Mouse (Mus musculus) olfactory bulb, adult 2 months (tissue): ENCODE results near the gene 1600014C23Rik.

Source experiments
- CTCF ChIP-seq: fragments of 200-500 bp; IDR thresholded peaks from 2 replicates; pipeline ENCODE4 v1.5.1; 2012; ENCODE audit warnings: low read depth, mild to moderate bottlenecking, low read length, moderate library complexity; ENCODE audit not compliant: insufficient read depth
- POLR2A ChIP-seq: fragments of 200-500 bp; IDR thresholded peaks from 2 replicates; pipeline ENCODE4 v1.6.1; 2012; ENCODE audit warnings: mild to moderate bottlenecking, low read depth, low read length, moderate library complexity; ENCODE audit not compliant: insufficient read depth

DNA sequence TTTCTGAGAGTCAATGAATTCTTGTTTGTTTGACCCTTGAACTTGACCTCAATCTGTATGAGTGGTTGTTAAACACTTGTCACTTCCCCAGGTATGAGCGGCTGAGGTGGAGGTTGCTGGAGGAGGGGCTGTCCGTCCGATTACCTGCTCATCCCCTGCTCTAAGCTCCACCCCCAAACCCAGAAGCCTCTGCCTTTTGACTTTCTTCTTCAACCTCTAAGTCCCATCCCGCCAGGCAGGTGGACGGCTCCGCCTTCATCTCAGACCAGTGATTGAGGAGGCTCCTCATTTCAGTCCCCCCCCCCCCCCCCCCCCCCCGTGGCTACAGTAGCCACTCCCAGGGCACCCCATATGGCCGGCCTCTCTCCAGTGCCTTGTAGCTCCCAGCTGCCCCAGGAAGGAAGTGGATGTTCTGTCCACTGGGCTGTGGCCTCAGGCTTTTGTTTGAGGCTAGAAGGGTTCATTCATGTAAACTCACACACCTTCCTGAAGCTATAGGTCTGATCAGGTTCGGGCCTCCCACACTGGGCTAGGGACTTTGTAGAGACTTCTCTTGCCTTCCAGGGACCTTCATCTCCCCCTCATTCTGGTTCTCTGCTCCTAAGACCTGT, 34.0 kb upstream of the 1600014C23Rik start:
- TF ChIP-seq POLR2A (no peak), CTCF (no peak)
